Mouse (Mus musculus) C2C12 (cell line): ENCODE results near the gene Cmklr1.

Source experiments
- CEBPB ChIP-seq: IDR thresholded peaks from one replicate; pipeline ENCODE4 v1.6.1; 2011; ENCODE audit warnings: low read depth, mild to moderate bottlenecking, control low read depth, moderate library complexity
- CTCF ChIP-seq: IDR thresholded peaks from one replicate; pipeline ENCODE4 v1.5.1; 2011; ENCODE audit not compliant: control insufficient read depth, insufficient read depth, insufficient read length
- MAX ChIP-seq: IDR thresholded peaks from one replicate; pipeline ENCODE4 v1.6.1; 2011; ENCODE audit warnings: mild to moderate bottlenecking, control low read depth
- MYOD1 ChIP-seq: IDR thresholded peaks from one replicate; pipeline ENCODE4 v1.6.1; 2011; ENCODE audit warnings: low read depth; ENCODE audit not compliant: control insufficient read depth, insufficient read length
- USF1 ChIP-seq: IDR thresholded peaks from one replicate; pipeline ENCODE4 v1.6.1; 2011; ENCODE audit warnings: low read depth, mild to moderate bottlenecking, control low read depth, moderate library complexity

- TF ChIP-seq CTCF (no peak), MYOD1 (no peak), CEBPB (no peak), MAX (no peak), USF1 (no peak)
Observed at GRCm38 (mm10) chr5:113670597-113670996, 20.4 kb upstream of the Cmklr1 start.
